Mouse (Mus musculus) lung, postnatal 0 days (tissue): Measurements from ENCODE around the gene Krt79.

Experiments used
- CTCF ChIP-seq: IDR thresholded peaks from 2 replicates; pipeline ENCODE4 v1.5.1; 2016; ENCODE audit warnings: antibody characterized with exemption, mild to moderate bottlenecking
- EP300 ChIP-seq: IDR thresholded peaks from 2 replicates; pipeline ENCODE4 v1.6.1; 2016; ENCODE audit warnings: antibody characterized with exemption, mild to moderate bottlenecking, control low read depth

- no peak for TF ChIP-seq CTCF
- TF ChIP-seq EP300: no peak
These were observed 7.1 kb downstream of the Krt79 start for GRCm38 (mm10) chr15:101933024-101933423.
